Mouse (Mus musculus) stomach, embryonic 15.5 days (tissue): Measurements from ENCODE around the gene Ddx24. TPM values are rescaled to one million over a fixed set of nuclear protein-coding genes. Genes with fewer than 3 reads are reported as not detected.

ENCODE experiments used
- ATAC-seq: fragments of 200-750 bp; cut with Nextera tagmentation; 2 replicates; pipeline ENCODE4 v1.8.0; 2017; ENCODE audit warnings: low read depth, moderate number of reproducible peaks, moderate TSS enrichment; ENCODE audit not compliant: insufficient read depth, low FRiP score
- H3K27ac ChIP-seq: fragments of 300-500 bp; sonication (generic); 2 replicates; pipeline ENCODE4 v1.5.1; 2015; ENCODE audit warnings: mild to moderate bottlenecking, inconsistent platforms
- H3K27me3 ChIP-seq: fragments of 300-500 bp; sonication (generic); replicated peaks from 2 replicates; pipeline ENCODE4 v1.6.1; 2015; ENCODE audit warnings: inconsistent platforms
- H3K36me3 ChIP-seq: fragments of 300-500 bp; sonication (generic); 2 replicates; pipeline ENCODE4 v1.6.1; 2015; ENCODE audit warnings: inconsistent platforms
- H3K4me1 ChIP-seq: fragments of 300-500 bp; sonication (generic); 2 replicates; pipeline ENCODE4 v1.6.1; 2015; ENCODE audit warnings: inconsistent platforms
- H3K4me2 ChIP-seq: fragments of 300-500 bp; sonication (generic); 2 replicates; pipeline ENCODE4 v1.6.1; 2015; ENCODE audit warnings: mild to moderate bottlenecking, inconsistent platforms
- H3K4me3 ChIP-seq: fragments of 300-500 bp; sonication (generic); replicated peaks from 2 replicates; pipeline ENCODE4 v1.5.1; 2015; ENCODE audit warnings: inconsistent platforms
- H3K9ac ChIP-seq: fragments of 300-500 bp; sonication (generic); 2 replicates; pipeline ENCODE4 v1.6.1; 2015; ENCODE audit warnings: inconsistent platforms
- H3K9me3 ChIP-seq: fragments of 300-500 bp; sonication (generic); 2 replicates; pipeline ENCODE4 v1.6.1; 2016; ENCODE audit warnings: inconsistent platforms
- WGBS: fragments of 180-500 bp; shearing (Covaris S2); methylation state at CpG from one replicate; pipeline ENCODE4 v1.1.7; 2015; 5-methylcytosine and 5-hydroxymethylcytosine counted together
- polyA plus RNA-seq: library from polyadenylated mRNA; unstranded; fragments of >200 nt; fragmentation: Nextera tagmentation; extraction: Ambion mirVana; gene quantifications from 2 replicates; pipeline ENCODE4 v1.2.1, GENCODE M21; 2015

Ddx24 gene
- polyA plus RNA-seq, 1 experiment from 2014 or later = 105 TPM

- WGBS = 88% methylated on average over 7 of the region's 7 CpGs
- ATAC-seq = no peak
- H3K9me3 ChIP-seq = no peaks in the 10 kb centered on the region
- H3K4me1 ChIP-seq = peaks cover 20% of the 10 kb centered on the region
- no peaks in the 10 kb centered on the region for H3K27me3 ChIP-seq
- H3K9ac ChIP-seq = no peak overlapping the region
- peaks cover 14% of the 10 kb centered on the region; the same call in 1 of the 2 replicates for H3K36me3 ChIP-seq
- no peak overlapping the region for H3K27ac ChIP-seq
- H3K4me3 ChIP-seq = no peak overlapping the region
- H3K4me2 ChIP-seq = 0 out of 2 replicates have a peak overlapping the region, but pooled peaks have one; percentile 36
Measured at GRCm38 (mm10) chr12:103426710-103427109, 1.1 kb upstream of the Ddx24 start.

DNA sequence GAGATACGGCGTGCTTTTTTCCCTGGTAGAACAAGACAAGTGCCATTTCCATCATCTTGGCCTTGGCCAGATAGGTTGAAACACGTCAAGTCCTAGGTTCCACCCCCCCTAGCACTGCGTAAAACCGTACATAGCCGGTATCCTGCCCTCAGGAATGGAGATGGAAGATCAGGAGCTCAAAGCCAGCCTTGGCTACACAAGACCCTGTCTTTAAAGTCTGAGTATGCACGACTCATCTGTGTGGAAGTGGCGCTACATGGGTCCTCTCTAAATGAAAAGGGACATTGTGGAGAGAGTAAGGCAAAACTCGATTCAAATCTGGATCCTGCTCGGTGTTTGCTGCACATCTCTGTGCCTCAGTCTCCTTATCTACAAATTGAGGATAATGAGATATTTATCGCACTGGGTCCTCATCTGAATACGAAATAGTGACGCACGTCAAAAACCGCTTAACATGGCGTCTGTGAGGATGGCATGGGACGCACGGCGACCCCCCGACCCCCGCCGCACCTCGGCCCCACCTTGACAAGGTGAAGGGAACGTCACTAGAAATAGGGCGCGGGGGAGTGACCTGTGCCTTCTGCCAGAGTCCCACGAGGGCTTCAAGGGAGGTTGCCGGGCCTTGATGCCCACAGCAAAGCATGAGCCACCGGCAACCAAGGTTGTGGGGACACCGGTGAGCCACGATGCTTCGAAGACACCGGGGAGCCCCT is 458 bp downstream of the Ddx24 start:
- peaks cover 24% of the 10 kb centered on the region for H3K4me1 ChIP-seq
- peaks cover 17% of the 10 kb centered on the region; the same call in 1 of the 2 replicates for H3K36me3 ChIP-seq
- no peaks in the 10 kb centered on the region for H3K27me3 ChIP-seq
- H3K4me3 ChIP-seq = peak overlapping the region; percentile 100
- no peak; the same call in 1 of the 2 replicates for ATAC-seq
- no peaks in the 10 kb centered on the region for H3K9me3 ChIP-seq
- peak overlapping the region; percentile 77 for H3K9ac ChIP-seq
- 9% methylated on average over 33 of the region's 33 CpGs for WGBS
- H3K27ac ChIP-seq = no peak overlapping the region
- peak overlapping the region; percentile 85 for H3K4me2 ChIP-seq

DNA sequence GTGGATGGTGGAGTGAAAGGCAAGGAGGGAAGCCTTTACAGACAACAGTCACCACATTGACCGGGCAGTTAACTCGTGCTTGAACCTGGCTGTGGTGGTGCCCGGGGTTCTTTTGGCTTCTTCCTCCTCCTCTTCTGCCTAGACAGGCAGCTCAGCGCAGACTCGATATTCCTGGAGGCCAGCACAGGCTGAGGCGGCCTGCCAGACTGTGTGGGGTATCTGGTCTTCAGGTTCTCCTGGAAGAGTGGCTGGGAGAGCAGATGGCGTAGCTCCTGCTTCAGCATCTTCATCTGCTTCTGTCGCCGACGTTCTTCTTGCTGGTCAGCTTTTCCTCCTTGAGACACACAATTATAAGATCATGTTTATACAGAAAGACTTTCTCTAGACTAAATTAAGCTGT is 17.5 kb downstream of the Ddx24 start:
- H3K4me3 ChIP-seq = no peak overlapping the region
- ATAC-seq = no peak
- no peaks in the 10 kb centered on the region for H3K9me3 ChIP-seq
- H3K4me2 ChIP-seq = no peak overlapping the region
- H3K27me3 ChIP-seq = no peaks in the 10 kb centered on the region
- 88% methylated on average over 10 of the region's 10 CpGs for WGBS
- H3K27ac ChIP-seq = no peak overlapping the region
- no peak overlapping the region for H3K9ac ChIP-seq
- H3K36me3 ChIP-seq = peaks cover 63% of the 10 kb centered on the region
- no peaks in the 10 kb centered on the region for H3K4me1 ChIP-seq

DNA sequence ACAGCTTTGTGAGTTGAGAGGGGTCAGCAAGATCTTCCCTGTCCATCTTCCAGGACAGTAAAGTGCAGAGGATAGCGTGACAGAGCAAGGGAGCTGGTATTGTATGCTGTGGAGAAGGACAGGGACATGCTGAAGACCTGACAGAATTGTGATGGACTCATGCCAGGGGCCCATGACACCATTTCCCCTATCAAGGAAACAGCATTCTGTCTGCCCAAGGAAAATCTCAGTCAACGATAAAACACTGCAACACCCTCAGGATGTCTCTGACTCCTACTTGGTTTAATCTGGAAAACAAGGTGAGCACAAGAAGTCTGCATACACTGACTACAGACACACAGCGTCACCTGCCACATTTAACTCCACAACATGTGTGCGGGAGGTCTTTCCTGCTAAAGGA is 17.9 kb downstream of the Ddx24 start, which contains the start of gene 9330161L09Rik:
9330161L09Rik (minus strand) TSS at position 101 of the 400 bp plus-strand sequence.
- H3K4me1 ChIP-seq = no peaks in the 10 kb centered on the region
- H3K9me3 ChIP-seq = no peaks in the 10 kb centered on the region
- H3K36me3 ChIP-seq = peaks cover 62% of the 10 kb centered on the region
- 91% methylated on average over 4 of the region's 4 CpGs for WGBS
- no peak within 1 kb of the TSS for H3K4me3 ChIP-seq
- H3K9ac ChIP-seq = no peak within 1 kb of the TSS
- H3K27me3 ChIP-seq = no peaks in the 10 kb centered on the region
- no peak for ATAC-seq
- no peak within 1 kb of the TSS for H3K4me2 ChIP-seq
- no peak within 1 kb of the TSS for H3K27ac ChIP-seq

DNA sequence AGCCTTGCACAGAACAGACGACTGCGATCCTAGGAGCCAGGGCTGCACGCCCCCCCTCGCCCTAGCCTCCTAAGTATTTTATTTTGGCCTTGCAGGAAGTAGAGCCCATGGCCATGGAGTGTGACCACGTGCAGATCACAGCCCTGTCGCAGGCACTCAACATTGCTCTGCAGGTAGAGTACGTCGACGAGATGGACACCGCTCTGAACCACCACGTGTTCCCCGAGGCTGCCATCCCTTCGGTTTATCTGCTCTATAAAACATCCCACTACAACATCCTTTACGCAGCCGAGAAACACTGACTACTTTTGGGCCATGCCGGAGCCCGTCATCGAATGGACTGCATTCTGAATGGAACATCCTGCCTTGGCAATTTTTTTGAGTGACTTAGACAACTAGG is 21.5 kb downstream of the Ddx24 start:
- Histone ChIP-seq H3K4me3 (no peak overlapping the region), H3K4me2 (no peak overlapping the region), H3K27ac (no peak overlapping the region), H3K27me3 (no peaks in the 10 kb centered on the region), H3K4me1 (no peaks in the 10 kb centered on the region), H3K9me3 (no peaks in the 10 kb centered on the region), H3K36me3 (peaks cover 30% of the 10 kb centered on the region), H3K9ac (no peak overlapping the region)
- 86% methylated on average over 18 of the region's 18 CpGs for WGBS
- ATAC-seq = no peak

- H3K4me2 ChIP-seq = no peak overlapping the region
- 64% methylated on average over 7 of the region's 7 CpGs for WGBS
Measured at GRCm38 (mm10) chr12:103396751-103397150, 28.9 kb downstream of the Ddx24 start.

GRCm38 (mm10) chr12:103395486-103396275 is 29.9 kb downstream of the Ddx24 start:
- 66% methylated on average over 12 of the region's 12 CpGs for WGBS
- Histone ChIP-seq H3K9me3 (no peaks in the 10 kb centered on the region), H3K4me1 (no peaks in the 10 kb centered on the region), H3K27me3 (no peaks in the 10 kb centered on the region), H3K27ac (no peak overlapping the region), H3K4me3 (no peak overlapping the region), H3K36me3 (no peaks in the 10 kb centered on the region), H3K9ac (no peak overlapping the region), H3K4me2 (no peak overlapping the region)
- no peak for ATAC-seq

More at GRCm38 (mm10) chr12:103396751-103397150, 28.9 kb downstream of the Ddx24 start:
- no peaks in the 10 kb centered on the region for H3K36me3 ChIP-seq
- no peak overlapping the region for H3K27ac ChIP-seq
- no peaks in the 10 kb centered on the region for H3K27me3 ChIP-seq
- no peaks in the 10 kb centered on the region for H3K9me3 ChIP-seq
- H3K4me1 ChIP-seq = no peaks in the 10 kb centered on the region
- H3K4me3 ChIP-seq = no peak overlapping the region
- ATAC-seq = no peak
- no peak overlapping the region for H3K9ac ChIP-seq

DNA sequence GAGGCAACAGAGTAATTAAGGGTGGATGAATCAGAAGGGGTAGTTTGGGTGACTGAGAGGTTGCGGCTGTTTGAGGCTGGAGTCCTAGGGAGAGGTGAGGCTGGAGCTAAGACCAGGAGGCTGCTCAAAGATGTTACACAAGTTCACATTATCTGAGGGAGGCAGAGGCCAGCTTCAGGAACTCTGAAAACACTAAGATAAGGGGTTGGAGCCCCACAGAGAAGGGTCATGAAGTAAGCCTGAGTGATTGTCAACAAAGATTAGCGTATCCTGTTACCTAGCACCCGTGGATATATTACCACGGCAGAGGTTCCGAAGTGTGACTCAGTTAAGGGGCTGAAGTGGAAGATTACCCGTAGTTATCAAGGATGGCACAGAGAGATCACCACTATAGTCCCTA is 32.1 kb downstream of the Ddx24 start:
- Histone ChIP-seq H3K9me3 (no peaks in the 10 kb centered on the region), H3K27ac (no peak overlapping the region), H3K4me2 (no peak overlapping the region), H3K4me1 (no peaks in the 10 kb centered on the region), H3K4me3 (no peak overlapping the region), H3K27me3 (no peaks in the 10 kb centered on the region), H3K9ac (no peak overlapping the region), H3K36me3 (no peaks in the 10 kb centered on the region)
- WGBS = 28% methylated on average over 6 of the region's 6 CpGs
- ATAC-seq = peak; percentile 85

- H3K9ac ChIP-seq = no peak overlapping the region
- 60% methylated on average over 7 of the region's 7 CpGs for WGBS
- no peaks in the 10 kb centered on the region for H3K36me3 ChIP-seq
- H3K4me3 ChIP-seq = no peak overlapping the region
- H3K27ac ChIP-seq = no peak overlapping the region
- no peak overlapping the region for H3K4me2 ChIP-seq
- ATAC-seq = no peak
- H3K4me1 ChIP-seq = no peaks in the 10 kb centered on the region
- no peaks in the 10 kb centered on the region for H3K9me3 ChIP-seq
- no peaks in the 10 kb centered on the region for H3K27me3 ChIP-seq
Measured at GRCm38 (mm10) chr12:103391098-103391497, 34.5 kb downstream of the Ddx24 start.

DNA sequence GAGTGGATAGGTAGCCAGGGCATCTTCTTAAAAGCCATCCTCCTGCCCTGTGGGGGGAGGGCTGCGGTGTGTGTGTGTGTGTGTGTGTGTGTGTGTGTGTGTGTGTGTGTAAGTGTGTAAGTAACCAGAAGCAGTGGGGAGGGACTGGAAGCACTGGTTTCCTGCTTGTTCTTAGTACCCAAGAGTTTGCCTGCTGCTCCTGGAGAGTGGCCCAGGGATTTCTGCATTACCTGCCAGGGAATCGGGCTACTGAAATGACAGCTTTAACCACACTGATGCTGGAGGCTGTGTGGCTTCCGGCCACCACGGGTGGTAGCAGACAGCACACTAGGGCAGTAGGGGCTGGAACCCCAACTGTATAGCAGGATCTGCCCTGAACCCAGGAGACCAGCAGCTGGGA is 35.6 kb downstream of the Ddx24 start:
- 66% methylated on average over 4 of the region's 4 CpGs for WGBS
- Histone ChIP-seq H3K4me1 (no peaks in the 10 kb centered on the region), H3K4me2 (no peak overlapping the region; the same call in 1 of the 2 replicates), H3K27ac (no peak overlapping the region), H3K4me3 (peak overlapping the region; percentile 78; the same call in 1 of the 2 replicates), H3K9me3 (no peaks in the 10 kb centered on the region), H3K36me3 (no peaks in the 10 kb centered on the region), H3K9ac (no peak overlapping the region), H3K27me3 (no peaks in the 10 kb centered on the region)
- ATAC-seq = no peak

GRCm38 (mm10) chr12:103389348-103389727 is 36.3 kb downstream of the Ddx24 start:
- Histone ChIP-seq H3K27ac (no peak overlapping the region), H3K27me3 (no peaks in the 10 kb centered on the region), H3K4me1 (no peaks in the 10 kb centered on the region), H3K4me3 (peak overlapping the region; percentile 78), H3K9me3 (no peaks in the 10 kb centered on the region), H3K36me3 (no peaks in the 10 kb centered on the region), H3K9ac (peak overlapping the region; percentile 66), H3K4me2 (peak overlapping the region; percentile 92)
- ATAC-seq = no peak
- WGBS = 54% methylated on average over 2 of the region's 2 CpGs
